Mouse (Mus musculus) urinary bladder, adult 18-20 months (tissue): ENCODE data around the gene Rnf31.

ENCODE experiments used
- DNase-seq, 2 experiments: peaks; one replicate each; pipeline ENCODE4 v3.0.0; 2022; ENCODE audit warnings: low spot score in 2 of 2, mixed read lengths in 2 of 2

Rnf31 gene

GRCm38 (mm10) chr14:55603633-55604576, 12.4 kb downstream of the Rnf31 start:
- peak; percentile 84 to 89 for DNase-seq

- DNase-seq: no peak
These were observed 13.3 kb downstream of the Rnf31 start for GRCm38 (mm10) chr14:55604823-55605222.

DNA sequence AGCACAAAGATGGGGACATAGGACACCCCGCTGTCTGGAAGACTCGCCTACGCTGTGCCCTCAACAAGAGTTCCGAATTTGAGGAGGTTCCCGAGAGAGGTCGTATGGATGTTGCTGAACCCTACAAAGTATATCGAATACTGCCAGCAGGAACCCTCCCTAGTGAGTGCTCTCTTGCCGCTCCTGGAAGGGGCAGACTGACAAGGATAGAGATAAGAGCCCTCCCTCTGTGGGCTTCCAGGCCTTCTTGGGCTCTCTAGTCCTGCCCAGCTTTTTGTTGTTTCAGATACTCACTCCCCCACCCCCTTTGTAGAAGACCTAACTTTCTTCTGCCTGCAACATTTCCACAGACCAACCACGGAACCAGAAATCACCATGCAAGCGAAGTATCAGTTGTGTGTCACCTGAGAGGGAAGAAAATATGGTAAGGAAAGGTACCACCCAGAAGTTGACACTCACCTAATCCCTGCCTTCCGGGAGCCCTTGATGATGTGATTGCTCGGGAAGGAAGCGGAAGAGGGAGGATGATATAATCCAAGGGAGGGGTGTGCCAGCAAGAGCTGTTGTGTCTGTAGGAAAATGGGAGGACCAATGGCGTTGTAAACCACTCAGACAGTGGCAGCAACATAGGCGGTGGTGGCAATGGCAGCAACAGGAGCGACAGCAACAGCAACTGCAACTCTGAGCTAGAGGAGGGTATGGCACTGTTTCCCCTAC, 14.4 kb downstream of the Rnf31 start:
- DNase-seq: no peak

GRCm38 (mm10) chr14:55608339-55608738, 16.8 kb downstream of the Rnf31 start:
- DNase-seq: no peak

DNA sequence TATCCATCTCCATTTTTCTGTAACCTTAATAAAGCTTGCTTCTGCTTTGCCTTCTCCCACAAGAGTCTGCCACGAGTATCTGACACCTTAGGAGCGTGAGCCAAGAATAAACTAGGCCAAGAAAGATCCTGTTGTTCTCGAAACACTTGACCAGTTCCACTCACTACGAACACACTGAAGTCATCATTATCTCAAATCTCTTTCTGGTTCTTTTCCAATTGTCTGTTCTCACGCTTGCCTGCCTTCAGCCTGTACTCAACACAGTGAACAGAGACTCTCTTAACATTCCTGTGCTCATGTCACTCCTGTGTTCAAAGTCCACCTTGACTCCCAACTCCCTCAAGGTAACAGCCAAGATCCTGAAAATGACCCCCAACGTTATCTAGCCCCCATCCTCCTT, 21.8 kb downstream of the Rnf31 start:
- DNase-seq: no peak

DNA sequence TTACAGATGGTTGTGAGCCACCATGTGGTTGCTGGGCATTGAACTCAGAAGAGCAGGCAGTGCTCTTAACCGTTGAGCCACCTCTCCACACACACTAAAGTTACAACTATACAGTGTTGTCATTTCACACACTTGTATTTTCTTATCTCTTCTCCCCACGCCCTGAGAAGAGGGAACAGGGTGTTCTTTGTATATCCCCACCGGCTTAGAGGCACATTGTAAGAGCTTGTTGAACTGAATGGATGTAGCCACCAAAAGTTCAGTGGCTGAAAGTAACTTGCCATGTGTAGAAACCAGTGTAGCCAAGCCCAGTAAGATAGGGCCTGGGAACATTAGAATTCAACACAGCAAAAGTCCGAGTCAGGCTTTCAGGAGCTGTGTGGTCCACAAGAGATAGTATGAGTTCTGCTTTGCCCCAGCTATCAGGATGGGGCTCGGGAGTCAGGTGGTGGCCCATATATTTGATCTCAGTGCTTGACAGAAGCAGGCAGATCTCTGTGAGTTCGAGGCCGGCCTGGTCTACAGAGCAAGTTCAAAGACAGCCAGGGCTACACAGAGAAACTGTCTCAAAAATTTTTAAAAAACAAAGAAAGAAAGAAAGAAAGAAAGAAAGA, 23.2 kb downstream of the Rnf31 start:
- DNase-seq: no peak

GRCm38 (mm10) chr14:55615876-55616275, 24.4 kb downstream of the Rnf31 start:
- no peak for DNase-seq

GRCm38 (mm10) chr14:55616844-55617243, 25.3 kb downstream of the Rnf31 start:
- DNase-seq: no peak

GRCm38 (mm10) chr14:55617822-55618221, 26.3 kb downstream of the Rnf31 start, which contains the start of gene Rec8:
TSS of gene Rec8 (plus strand) at chr14:55618037.
- DNase-seq: no peak

GRCm38 (mm10) chr14:55618486-55619195, 27.1 kb downstream of the Rnf31 start:
- DNase-seq: no peak

GRCm38 (mm10) chr14:55628077-55628827, 36.7 kb downstream of the Rnf31 start:
- DNase-seq: no peak

DNA sequence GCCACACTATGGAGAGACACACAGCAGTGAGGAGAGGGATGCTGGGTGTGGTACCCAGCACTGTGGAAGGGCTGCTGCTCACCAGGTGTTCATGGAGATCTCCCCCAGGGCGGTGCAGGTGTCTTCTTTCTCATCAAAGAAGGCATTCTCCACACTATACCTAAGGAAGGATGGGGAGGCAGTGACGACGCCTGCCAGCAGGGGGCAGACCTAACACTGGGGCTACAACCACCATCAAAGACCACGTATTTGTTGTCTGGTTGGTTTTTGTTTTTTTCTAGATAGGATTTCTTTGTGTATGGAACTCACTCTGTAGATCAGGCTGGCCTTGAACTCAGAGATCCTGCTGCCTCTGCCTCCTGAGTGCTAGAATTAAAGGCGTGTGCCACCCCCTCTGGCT, 37.8 kb downstream of the Rnf31 start:
- DNase-seq: peak in 1 of 2 experiments; percentile 47

- DNase-seq: peak; percentile 16 to 66
These were observed 43.5 kb downstream of the Rnf31 start for GRCm38 (mm10) chr14:55634874-55635522.

DNA sequence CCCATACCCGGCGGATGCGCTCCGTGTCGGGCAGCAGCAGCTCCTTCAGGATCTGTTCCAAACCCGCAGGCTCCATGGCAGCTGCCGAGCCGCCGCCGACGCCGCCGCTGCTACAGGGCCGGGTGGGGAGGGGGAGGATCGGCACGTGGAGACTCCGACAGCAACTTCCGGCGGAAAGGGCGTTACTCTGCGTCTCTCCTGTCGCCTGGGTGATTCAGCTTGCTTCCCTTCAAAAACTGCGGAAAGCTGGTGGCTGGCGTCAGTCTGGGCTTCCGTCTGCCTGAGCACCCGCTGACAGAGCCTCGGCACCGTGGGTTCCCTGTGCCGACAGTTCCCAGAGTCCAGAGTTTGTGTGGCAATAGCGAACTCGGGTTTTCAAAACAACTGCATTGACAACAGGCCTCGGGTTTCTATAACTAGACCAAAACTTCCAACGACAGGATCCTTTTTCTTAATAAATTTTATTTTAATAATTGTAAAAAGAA, 44.1 kb downstream of the Rnf31 start, which contains the start of gene Ipo4:
Gene Ipo4 (minus strand): TSS at position 435 of the 485 bp plus-strand sequence.
- peak in 1 of 2 experiments; percentile 81 for DNase-seq

DNA sequence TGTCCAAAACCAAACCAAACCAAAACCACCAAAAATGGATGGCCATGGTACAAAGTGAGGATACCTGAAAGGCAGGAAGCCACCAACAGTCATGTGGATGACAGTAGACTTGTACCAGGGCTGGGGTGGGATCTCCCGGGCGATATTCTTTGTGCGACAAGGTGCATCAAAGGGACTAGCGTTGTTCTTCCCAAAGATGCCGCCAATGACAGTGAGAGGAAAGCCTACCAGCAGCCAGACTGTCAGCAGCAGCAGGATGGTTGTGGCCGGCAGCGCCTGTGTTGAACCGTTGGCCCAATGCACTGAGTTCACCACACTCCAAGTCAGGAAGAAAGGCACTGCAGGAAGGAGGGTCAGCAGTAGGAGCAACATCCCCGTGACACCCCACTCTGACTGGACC, 46.3 kb downstream of the Rnf31 start, which contains the start of gene Gm49378:
Gene Gm49378 (minus strand): TSS at position 101 of the 400 bp plus-strand sequence.
- no peak for DNase-seq

DNA sequence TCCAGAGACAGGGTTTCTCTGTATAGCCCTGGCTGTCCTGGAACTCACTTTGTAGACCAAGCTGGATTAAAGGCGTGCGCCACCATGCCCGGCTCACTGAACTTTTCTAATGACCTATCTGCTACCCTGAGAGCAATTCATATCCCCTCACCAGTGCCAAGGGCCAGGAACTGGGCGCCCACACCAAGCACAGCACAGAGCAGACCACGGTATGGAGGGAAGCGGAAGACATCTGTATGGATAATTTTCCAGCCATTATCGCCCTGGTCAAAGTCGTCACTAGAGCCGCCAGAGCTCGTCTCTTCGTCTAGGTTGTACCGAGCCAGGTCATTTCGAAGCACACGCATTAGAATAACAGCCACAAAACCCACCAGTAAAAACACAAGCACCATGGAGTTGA, 49.3 kb downstream of the Rnf31 start:
- DNase-seq: no peak

DNA sequence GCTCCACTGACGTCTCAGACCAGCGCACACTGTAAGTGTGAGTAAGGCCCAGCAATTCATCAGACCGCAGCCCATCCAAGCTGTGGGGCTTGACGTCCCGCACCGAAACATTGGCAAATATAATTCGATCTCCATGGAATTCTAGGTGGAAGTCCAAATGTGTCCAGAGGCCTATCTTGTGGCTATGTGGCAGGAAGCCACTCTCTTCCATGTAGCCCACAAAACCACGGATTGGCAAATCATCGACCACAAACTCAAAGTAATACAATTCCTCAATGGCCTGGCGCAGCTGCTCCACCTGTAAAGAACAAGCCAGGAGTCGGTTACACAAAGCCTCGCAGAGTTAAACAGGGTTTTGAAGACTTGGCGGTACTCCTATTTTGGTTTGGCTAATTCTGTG, 49.8 kb downstream of the Rnf31 start:
- DNase-seq: no peak

- no peak for DNase-seq
These were observed 51.2 kb downstream of the Rnf31 start for GRCm38 (mm10) chr14:55642679-55643059.

DNA sequence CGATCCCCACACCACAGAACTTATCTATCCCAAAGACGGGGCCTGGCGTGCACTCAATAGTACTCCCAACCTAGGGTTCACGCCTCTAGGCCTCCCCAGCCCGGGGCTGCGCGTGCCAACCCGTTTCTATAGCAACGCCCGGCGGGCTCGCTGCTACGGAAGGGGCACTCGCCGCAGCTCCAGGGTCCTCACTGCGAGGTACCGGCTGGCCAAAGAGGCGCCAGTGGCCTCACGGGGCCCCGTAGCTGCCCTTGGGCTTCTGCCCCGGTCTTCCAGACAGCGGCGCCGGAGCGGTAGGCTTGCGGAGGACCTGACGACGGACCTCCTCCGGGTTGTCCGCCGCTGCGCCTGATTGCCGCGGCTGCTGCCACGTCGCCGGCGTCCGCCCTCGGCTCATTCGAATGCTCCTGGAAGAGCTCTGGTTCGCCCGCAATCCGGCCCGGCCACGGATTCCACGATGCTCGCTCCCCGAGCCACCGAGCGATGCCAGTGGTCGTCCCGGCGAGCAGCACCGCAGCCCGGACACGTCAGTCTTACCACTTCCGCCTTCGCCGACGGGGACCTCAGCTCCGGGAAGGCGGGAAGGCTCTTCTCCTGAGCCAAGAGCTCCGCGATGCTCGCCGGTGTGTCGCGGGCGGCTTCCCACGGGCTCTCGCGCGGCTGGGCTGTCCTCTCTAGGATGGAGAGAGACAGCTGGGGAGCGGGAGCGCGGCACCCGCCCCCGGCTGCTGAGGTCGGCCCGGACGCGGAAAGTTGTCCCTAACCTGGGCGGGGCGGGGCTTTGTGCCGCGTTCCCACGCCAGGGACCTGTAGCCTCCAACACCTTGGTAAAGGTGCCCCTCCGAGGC, 51.8 kb downstream of the Rnf31 start, which contains the start of gene Tm9sf1:
Gene Tm9sf1 (minus strand): TSS at position 747 of the 848 bp plus-strand sequence.
- peak; percentile 79 to 96 for DNase-seq
